Mouse (Mus musculus): Measurements from ENCODE around the gene Gm17018. TPM values are rescaled to one million over a fixed set of nuclear protein-coding genes. Genes with fewer than 3 reads are reported as not detected.

The Gm17018 gene
- polyA plus RNA-seq, 1 experiment from 2014 or later = 43.4 TPM

DNA sequence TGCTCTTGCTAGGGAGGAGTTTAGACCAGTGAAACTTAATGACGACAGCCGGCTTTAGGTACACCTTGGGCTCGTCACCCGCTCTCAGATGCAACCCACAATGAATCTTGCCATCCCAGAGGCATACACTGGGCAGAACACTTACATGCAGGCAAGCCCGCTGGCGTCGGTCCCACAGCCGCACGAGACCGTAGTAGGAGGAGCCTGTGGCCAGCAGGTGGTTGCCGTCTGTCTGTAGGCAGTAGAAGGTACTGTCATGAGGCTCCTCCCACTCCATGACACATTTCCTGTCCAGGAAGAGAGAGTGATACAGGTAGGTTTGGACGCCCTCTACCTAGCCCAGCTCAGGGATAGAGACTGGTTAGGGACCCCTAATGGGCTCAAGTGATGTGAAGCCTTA lies 18.6 kb downstream of the Gm17018 start:
- WGBS = 82% methylated on average over 12 of the region's 12 CpGs
- no peak for ATAC-seq (ENCODE audit: insufficient read depth, low FRiP score)

GRCm38 (mm10) chr19:45579416-45579815 lies 19.0 kb downstream of the Gm17018 start:
- WGBS = 87% methylated on average over 7 of the region's 7 CpGs
- Histone ChIP-seq H3K27ac (ENCODE audit: low read length) (no peak overlapping the region), H3K9ac (ENCODE audit: low read length) (no peak overlapping the region), H3K4me1 (ENCODE audit: control insufficient read depth, insufficient read depth, low read length) (peaks cover 26% of the 10 kb centered on the region), H3K4me3 (replicated peaks; ENCODE audit: low read length) (no peak overlapping the region), H3K4me2 (ENCODE audit: low read depth, low read length) (no peak overlapping the region), H3K36me3 (ENCODE audit: control insufficient read depth, insufficient read depth, low read length) (peaks cover 4% of the 10 kb centered on the region; the same call in 1 of the 2 replicates), H3K27me3 (ENCODE audit: control insufficient read depth, insufficient read depth, low read length) (no peaks in the 10 kb centered on the region), H3K9me3 (replicated peaks; ENCODE audit: control insufficient read depth, low read length) (no peaks in the 10 kb centered on the region)
- no peak for ATAC-seq (ENCODE audit: insufficient read depth, low FRiP score)

More for the DNA sequence above, 18.6 kb downstream of the Gm17018 start:
- H3K4me3 ChIP-seq (replicated peaks; ENCODE audit: low read length) = no peak overlapping the region
- no peaks in the 10 kb centered on the region for H3K27me3 ChIP-seq (ENCODE audit: control insufficient read depth, insufficient read depth, low read length)
- no peak overlapping the region for H3K9ac ChIP-seq (ENCODE audit: low read length)
- H3K4me1 ChIP-seq (ENCODE audit: control insufficient read depth, insufficient read depth, low read length) = peaks cover 26% of the 10 kb centered on the region
- no peaks in the 10 kb centered on the region for H3K9me3 ChIP-seq (replicated peaks; ENCODE audit: control insufficient read depth, low read length)
- no peak overlapping the region for H3K27ac ChIP-seq (ENCODE audit: low read length)
- no peak overlapping the region for H3K4me2 ChIP-seq (ENCODE audit: low read depth, low read length)
- peaks cover 4% of the 10 kb centered on the region; the same call in 1 of the 2 replicates for H3K36me3 ChIP-seq (ENCODE audit: control insufficient read depth, insufficient read depth, low read length)

DNA sequence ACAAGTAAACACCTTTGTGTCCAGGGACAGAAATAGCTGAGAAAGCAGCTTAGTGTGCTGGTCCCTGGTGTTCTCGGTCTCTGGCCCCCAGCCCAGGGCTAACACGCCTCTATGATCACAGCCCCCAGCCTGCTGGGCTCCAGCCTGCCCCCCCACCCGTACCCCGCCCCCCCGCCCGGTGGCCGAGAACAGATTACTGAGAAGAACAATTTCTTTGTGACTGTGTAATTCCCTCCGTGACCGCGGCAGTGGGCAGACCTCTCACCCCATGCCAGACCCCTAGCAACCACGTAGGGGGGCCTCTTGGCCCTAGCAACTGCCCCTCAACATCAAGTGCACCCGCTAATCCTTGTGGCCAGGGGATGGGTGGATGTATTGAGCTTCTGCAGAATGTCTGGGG lies 19.8 kb downstream of the Gm17018 start:
- Histone ChIP-seq H3K27me3 (ENCODE audit: control insufficient read depth, insufficient read depth, low read length) (no peaks in the 10 kb centered on the region), H3K4me1 (ENCODE audit: control insufficient read depth, insufficient read depth, low read length) (peaks cover 18% of the 10 kb centered on the region), H3K4me3 (replicated peaks; ENCODE audit: low read length) (no peak overlapping the region), H3K27ac (ENCODE audit: low read length) (no peak overlapping the region), H3K9ac (ENCODE audit: low read length) (no peak overlapping the region), H3K9me3 (replicated peaks; ENCODE audit: control insufficient read depth, low read length) (no peaks in the 10 kb centered on the region), H3K36me3 (ENCODE audit: control insufficient read depth, insufficient read depth, low read length) (peaks cover 4% of the 10 kb centered on the region; the same call in 1 of the 2 replicates), H3K4me2 (ENCODE audit: low read depth, low read length) (no peak overlapping the region)
- 76% methylated on average over 12 of the region's 12 CpGs for WGBS
- ATAC-seq (ENCODE audit: insufficient read depth, low FRiP score) = no peak

DNA sequence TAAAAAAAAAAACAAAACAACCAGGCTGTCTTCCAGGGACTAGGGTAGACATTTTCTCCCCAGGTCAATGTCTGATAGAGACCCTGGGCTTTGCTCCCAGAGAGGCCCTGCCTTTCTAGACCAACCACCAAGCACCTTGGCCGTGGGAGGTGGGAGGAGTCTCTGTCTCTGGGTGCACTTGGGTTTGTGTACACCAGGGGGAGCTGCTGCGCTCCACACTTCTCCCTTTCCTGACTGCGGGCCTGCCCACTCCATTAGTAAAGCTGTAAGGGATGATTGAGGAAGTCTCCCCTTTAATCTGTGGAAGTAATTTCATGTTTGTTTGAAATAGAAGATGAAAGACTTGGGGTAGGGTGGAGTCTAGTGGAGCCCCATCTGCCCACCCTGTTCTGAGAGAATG lies 20.8 kb downstream of the Gm17018 start:
- Histone ChIP-seq H3K36me3 (ENCODE audit: control insufficient read depth, insufficient read depth, low read length) (peaks cover 4% of the 10 kb centered on the region; the same call in 1 of the 2 replicates), H3K4me1 (ENCODE audit: control insufficient read depth, insufficient read depth, low read length) (peaks cover 8% of the 10 kb centered on the region), H3K4me2 (ENCODE audit: low read depth, low read length) (no peak overlapping the region), H3K4me3 (replicated peaks; ENCODE audit: low read length) (no peak overlapping the region), H3K27me3 (ENCODE audit: control insufficient read depth, insufficient read depth, low read length) (no peaks in the 10 kb centered on the region), H3K9me3 (replicated peaks; ENCODE audit: control insufficient read depth, low read length) (no peaks in the 10 kb centered on the region), H3K27ac (ENCODE audit: low read length) (no peak overlapping the region), H3K9ac (ENCODE audit: low read length) (no peak overlapping the region)
- ATAC-seq (ENCODE audit: insufficient read depth, low FRiP score) = no peak
- 57% methylated on average over 3 of the region's 3 CpGs for WGBS

GRCm38 (mm10) chr19:45582161-45582560 lies 21.7 kb downstream of the Gm17018 start:
- Histone ChIP-seq H3K27ac (ENCODE audit: low read length) (no peak overlapping the region), H3K9ac (ENCODE audit: low read length) (peak overlapping the region; percentile 38; the same call in 1 of the 2 replicates), H3K9me3 (replicated peaks; ENCODE audit: control insufficient read depth, low read length) (no peaks in the 10 kb centered on the region), H3K36me3 (ENCODE audit: control insufficient read depth, insufficient read depth, low read length) (peaks cover 4% of the 10 kb centered on the region; the same call in 1 of the 2 replicates), H3K4me1 (ENCODE audit: control insufficient read depth, insufficient read depth, low read length) (0 out of 2 replicates have a peak, but pooled peaks cover 4% of the 10 kb centered on the region), H3K4me3 (replicated peaks; ENCODE audit: low read length) (no peak overlapping the region), H3K4me2 (ENCODE audit: low read depth, low read length) (no peak overlapping the region), H3K27me3 (ENCODE audit: control insufficient read depth, insufficient read depth, low read length) (no peaks in the 10 kb centered on the region)
- 27% methylated on average over 8 of the region's 8 CpGs for WGBS
- no peak for ATAC-seq (ENCODE audit: insufficient read depth, low FRiP score)

DNA sequence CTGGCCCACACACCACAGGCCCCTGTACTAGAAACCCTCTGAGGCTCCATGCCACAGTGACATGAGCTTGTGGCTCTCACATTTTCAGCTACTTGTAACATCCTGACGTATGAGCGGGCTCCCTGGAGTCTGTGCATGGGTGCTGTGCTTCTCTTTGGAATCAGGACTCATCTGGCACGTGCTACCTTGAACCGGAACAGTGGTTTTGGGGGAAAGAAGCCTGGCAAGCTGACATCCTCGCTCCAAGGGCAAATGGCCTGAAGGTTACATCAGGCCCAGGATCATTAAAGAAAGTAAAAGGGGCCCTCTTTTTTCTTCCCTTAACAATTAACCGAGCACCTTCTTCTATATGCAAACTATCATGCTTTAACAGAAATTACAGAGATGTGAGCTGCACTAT lies 22.7 kb downstream of the Gm17018 start:
- Histone ChIP-seq H3K27ac (ENCODE audit: low read length) (no peak overlapping the region), H3K4me1 (ENCODE audit: control insufficient read depth, insufficient read depth, low read length) (no peaks in the 10 kb centered on the region), H3K27me3 (ENCODE audit: control insufficient read depth, insufficient read depth, low read length) (no peaks in the 10 kb centered on the region), H3K4me2 (ENCODE audit: low read depth, low read length) (no peak overlapping the region), H3K9me3 (replicated peaks; ENCODE audit: control insufficient read depth, low read length) (no peaks in the 10 kb centered on the region), H3K4me3 (replicated peaks; ENCODE audit: low read length) (no peak overlapping the region), H3K9ac (ENCODE audit: low read length) (no peak overlapping the region), H3K36me3 (ENCODE audit: control insufficient read depth, insufficient read depth, low read length) (0 out of 2 replicates have a peak, but pooled peaks cover 4% of the 10 kb centered on the region)
- ATAC-seq (ENCODE audit: insufficient read depth, low FRiP score) = no peak
- 86% methylated on average over 6 of the region's 6 CpGs for WGBS

GRCm38 (mm10) chr19:45584856-45585620 lies 24.6 kb downstream of the Gm17018 start:
- Histone ChIP-seq H3K4me2 (ENCODE audit: low read depth, low read length) (no peak overlapping the region), H3K4me1 (ENCODE audit: control insufficient read depth, insufficient read depth, low read length) (no peaks in the 10 kb centered on the region), H3K9ac (ENCODE audit: low read length) (no peak overlapping the region), H3K4me3 (replicated peaks; ENCODE audit: low read length) (no peak overlapping the region), H3K27me3 (ENCODE audit: control insufficient read depth, insufficient read depth, low read length) (no peaks in the 10 kb centered on the region), H3K27ac (ENCODE audit: low read length) (no peak overlapping the region), H3K36me3 (ENCODE audit: control insufficient read depth, insufficient read depth, low read length) (0 out of 2 replicates have a peak, but pooled peaks cover 4% of the 10 kb centered on the region), H3K9me3 (replicated peaks; ENCODE audit: control insufficient read depth, low read length) (no peaks in the 10 kb centered on the region)
- WGBS = 64% methylated on average over 9 of the region's 9 CpGs
- ATAC-seq (ENCODE audit: insufficient read depth, low FRiP score) = no peak

DNA sequence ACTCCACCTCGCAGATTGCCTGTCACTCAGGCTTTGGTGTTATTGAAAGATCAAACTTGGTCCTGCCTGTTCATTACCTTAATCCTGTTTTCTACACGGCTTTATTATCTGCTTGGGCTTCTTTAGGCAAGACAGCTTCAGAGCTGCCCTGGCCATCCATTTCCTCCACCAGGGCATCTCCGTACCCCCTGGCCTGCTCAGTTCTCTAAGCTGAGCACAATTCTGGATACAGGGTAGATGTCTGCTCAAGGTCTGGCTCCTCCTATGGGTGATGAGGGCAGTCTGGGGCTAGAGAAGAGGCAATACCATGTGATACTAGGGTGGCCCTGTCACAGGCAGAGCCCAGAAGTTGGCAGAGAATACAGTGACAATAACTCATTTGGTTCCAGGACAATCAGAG lies 26.4 kb downstream of the Gm17018 start:
- Histone ChIP-seq H3K4me1 (ENCODE audit: control insufficient read depth, insufficient read depth, low read length) (peaks cover 7% of the 10 kb centered on the region), H3K4me3 (replicated peaks; ENCODE audit: low read length) (no peak overlapping the region), H3K27ac (ENCODE audit: low read length) (no peak overlapping the region), H3K9ac (ENCODE audit: low read length) (no peak overlapping the region), H3K27me3 (ENCODE audit: control insufficient read depth, insufficient read depth, low read length) (no peaks in the 10 kb centered on the region), H3K9me3 (replicated peaks; ENCODE audit: control insufficient read depth, low read length) (no peaks in the 10 kb centered on the region), H3K4me2 (ENCODE audit: low read depth, low read length) (no peak overlapping the region), H3K36me3 (ENCODE audit: control insufficient read depth, insufficient read depth, low read length) (no peaks in the 10 kb centered on the region)
- WGBS = 71% methylated on average over 3 of the region's 3 CpGs
- ATAC-seq (ENCODE audit: insufficient read depth, low FRiP score) = no peak

- 84% methylated on average over 6 of the region's 6 CpGs for WGBS
- Histone ChIP-seq H3K27me3 (ENCODE audit: control insufficient read depth, insufficient read depth, low read length) (no peaks in the 10 kb centered on the region), H3K36me3 (ENCODE audit: control insufficient read depth, insufficient read depth, low read length) (no peaks in the 10 kb centered on the region), H3K9ac (ENCODE audit: low read length) (no peak overlapping the region), H3K4me2 (ENCODE audit: low read depth, low read length) (no peak overlapping the region), H3K9me3 (replicated peaks; ENCODE audit: control insufficient read depth, low read length) (no peaks in the 10 kb centered on the region), H3K4me1 (ENCODE audit: control insufficient read depth, insufficient read depth, low read length) (peaks cover 16% of the 10 kb centered on the region), H3K4me3 (replicated peaks; ENCODE audit: low read length) (no peak overlapping the region), H3K27ac (ENCODE audit: low read length) (no peak overlapping the region)
- no peak for ATAC-seq (ENCODE audit: insufficient read depth, low FRiP score)
Observed at GRCm38 (mm10) chr19:45587509-45588292, 27.3 kb downstream of the Gm17018 start.

Data from stomach, embryonic 16.5 days (tissue).